Mouse (Mus musculus) cortical plate, adult 2 months (tissue): ENCODE data around the gene Tbc1d9b.

ENCODE experiments used
- CTCF ChIP-seq: fragments of 200-500 bp; IDR thresholded peaks from 2 replicates; pipeline ENCODE4 v1.5.1; 2011; ENCODE audit warnings: mild to moderate bottlenecking, control low read depth, low read length; ENCODE audit not compliant: insufficient read depth; ENCODE audit errors: extremely low read depth
- POLR2A ChIP-seq: fragments of 200-500 bp; IDR thresholded peaks from 2 replicates; pipeline ENCODE4 v1.6.1; 2011; ENCODE audit warnings: mild to moderate bottlenecking, low read length, control low read depth; ENCODE audit not compliant: insufficient read depth; ENCODE audit errors: extremely low read depth

DNA sequence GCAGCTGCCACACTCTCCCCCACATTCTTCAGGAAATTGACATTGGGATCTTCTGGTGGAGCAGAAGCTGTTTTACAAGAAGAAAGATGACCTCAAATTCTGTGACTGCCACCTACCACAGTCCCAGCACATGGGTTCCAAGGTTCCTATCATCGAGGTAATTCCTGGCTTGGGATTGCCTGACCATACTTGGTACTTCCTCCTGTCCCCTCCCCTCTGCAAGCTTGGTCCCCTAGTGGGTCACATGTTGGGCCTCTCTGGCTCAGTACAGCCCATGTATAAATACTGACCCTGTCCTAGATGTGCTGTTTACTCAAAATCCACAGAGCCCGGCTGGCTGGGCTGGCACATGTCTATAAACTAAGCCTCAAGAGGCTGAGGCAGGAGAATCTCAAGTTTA lies 74.8 kb downstream of the Tbc1d9b start:
- TF ChIP-seq POLR2A (no peak), CTCF (no peak)
